Mouse (Mus musculus) stomach, embryonic 16.5 days (tissue): Measurements from ENCODE around the gene Scaf4. TPM values are rescaled to one million over a fixed set of nuclear protein-coding genes. Genes with fewer than 3 reads are reported as not detected.

Source experiments
- ATAC-seq: fragments of 200-750 bp; cut with Nextera tagmentation; 2 replicates; pipeline ENCODE4 v1.8.0; 2017; ENCODE audit warnings: moderate number of reproducible peaks, moderate TSS enrichment; ENCODE audit not compliant: insufficient read depth, low FRiP score
- H3K27ac ChIP-seq: fragments of 300-500 bp; sonication (generic); 2 replicates; pipeline ENCODE4 v1.5.1; 2014; ENCODE audit warnings: low read length
- H3K27me3 ChIP-seq: fragments of 300-500 bp; sonication (generic); 2 replicates; pipeline ENCODE4 v1.6.1; 2014; ENCODE audit warnings: low read length, control low read depth, mixed read lengths; ENCODE audit not compliant: control insufficient read depth, insufficient read depth
- H3K36me3 ChIP-seq: fragments of 300-500 bp; sonication (generic); 2 replicates; pipeline ENCODE4 v1.6.1; 2014; ENCODE audit warnings: low read length; ENCODE audit not compliant: control insufficient read depth, insufficient read depth
- H3K4me1 ChIP-seq: fragments of 300-500 bp; sonication (generic); 2 replicates; pipeline ENCODE4 v1.6.1; 2014; ENCODE audit warnings: low read length, control low read depth, mixed read lengths; ENCODE audit not compliant: control insufficient read depth, insufficient read depth
- H3K4me2 ChIP-seq: fragments of 300-500 bp; sonication (generic); 2 replicates; pipeline ENCODE4 v1.6.1; 2014; ENCODE audit warnings: low read depth, low read length, mixed read lengths
- H3K4me3 ChIP-seq: fragments of 300-500 bp; sonication (generic); replicated peaks from 2 replicates; pipeline ENCODE4 v1.5.1; 2014; ENCODE audit warnings: mild to moderate bottlenecking, low read length
- H3K9ac ChIP-seq: fragments of 300-500 bp; sonication (generic); 2 replicates; pipeline ENCODE4 v1.6.1; 2014; ENCODE audit warnings: low read length
- H3K9me3 ChIP-seq: fragments of 300-500 bp; sonication (generic); replicated peaks from 2 replicates; pipeline ENCODE4 v1.6.1; 2016; ENCODE audit warnings: low read length, control low read depth; ENCODE audit not compliant: control insufficient read depth
- WGBS: fragments of 180-500 bp; shearing (Covaris S2); extraction: QIAGEN DNeasy Blood & Tissue Kit; methylation state at CpG from one replicate; pipeline ENCODE4 v1.1.7; 2014; 5-methylcytosine and 5-hydroxymethylcytosine counted together
- polyA plus RNA-seq: library from polyadenylated mRNA; unstranded; fragments of >200 nt; fragmentation: Nextera tagmentation; extraction: Ambion mirVana; gene quantifications from 2 replicates; pipeline ENCODE4 v1.2.1, GENCODE M21; 2015

Scaf4 gene
- polyA plus RNA-seq, result 12.8 and 15.1 TPM in 2 replicates

DNA sequence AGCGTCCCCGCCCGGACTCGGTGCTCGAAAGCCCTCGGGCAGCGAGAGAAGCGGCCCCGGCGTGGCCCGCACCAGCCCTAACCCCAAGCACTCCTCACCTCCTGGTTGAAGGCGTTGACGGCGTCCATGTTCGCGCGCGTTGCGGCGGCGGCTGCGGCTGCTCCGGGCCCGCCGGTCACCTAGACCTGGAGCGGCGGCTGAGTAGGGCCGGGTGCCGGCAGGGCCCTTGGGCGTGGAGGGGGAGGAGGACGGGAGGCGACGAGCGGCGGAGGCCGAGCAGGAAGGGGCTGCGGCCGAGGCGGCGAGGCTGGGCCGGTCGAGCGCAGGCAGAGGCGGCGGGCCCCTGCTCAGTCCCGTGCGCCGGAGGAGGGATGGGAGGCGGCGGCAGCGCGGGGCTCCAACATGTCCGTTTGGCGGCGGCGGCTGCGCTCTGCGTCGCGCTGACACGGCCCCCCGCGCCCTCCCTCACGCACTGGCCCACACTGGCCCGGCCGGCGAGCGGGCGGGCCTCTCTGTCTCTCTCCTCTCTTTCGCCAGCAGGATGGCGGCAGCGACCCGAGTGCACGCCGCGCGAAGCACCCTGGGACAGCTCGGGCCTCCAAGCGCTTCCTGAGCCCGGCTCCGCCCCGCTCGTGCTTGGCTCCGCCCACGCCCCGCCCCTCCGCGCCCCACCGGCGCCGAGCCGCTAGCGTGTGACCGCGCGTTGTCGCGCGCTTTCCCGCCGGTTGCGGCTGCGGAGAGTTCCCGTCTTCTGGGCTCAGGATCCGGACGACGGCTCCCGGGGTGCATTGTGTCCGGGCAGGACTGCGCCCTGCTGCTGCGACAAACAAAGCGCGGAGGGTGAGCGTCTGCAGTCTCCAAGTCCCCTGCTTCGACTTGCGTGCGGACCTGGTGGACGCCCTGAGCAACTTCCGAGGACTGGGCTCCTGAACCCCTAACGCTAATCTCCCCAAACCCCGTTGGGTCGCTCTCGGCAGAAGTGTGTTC is at the start of gene Scaf4:
TSS of gene Scaf4 (minus strand) at position 599 of the 987 bp plus-strand sequence.
- Histone ChIP-seq H3K9me3 (no peaks in the 10 kb centered on the region), H3K27ac (peak within 1 kb of the TSS; percentile 94), H3K4me2 (peak within 1 kb of the TSS; percentile 95), H3K36me3 (no peaks in the 10 kb centered on the region), H3K9ac (peak within 1 kb of the TSS; percentile 99), H3K4me1 (peaks cover 24% of the 10 kb centered on the region), H3K4me3 (peak within 1 kb of the TSS; percentile 100), H3K27me3 (no peaks in the 10 kb centered on the region)
- under 1% methylated on average over 108 of the region's 123 CpGs for WGBS
- peak; percentile 98 for ATAC-seq

GRCm38 (mm10) chr16:90332553-90332952 is 48.2 kb upstream of the Scaf4 start:
- Histone ChIP-seq H3K4me1 (no peaks in the 10 kb centered on the region), H3K9ac (no peak overlapping the region), H3K36me3 (no peaks in the 10 kb centered on the region), H3K4me3 (no peak overlapping the region), H3K27ac (no peak overlapping the region), H3K27me3 (no peaks in the 10 kb centered on the region), H3K9me3 (no peaks in the 10 kb centered on the region), H3K4me2 (no peak overlapping the region)
- no peak for ATAC-seq
- 68% methylated on average over 6 of the region's 6 CpGs for WGBS

GRCm38 (mm10) chr16:90330979-90331378 is 46.7 kb upstream of the Scaf4 start:
- 92% methylated on average over 6 of the region's 6 CpGs for WGBS
- Histone ChIP-seq H3K27me3 (no peaks in the 10 kb centered on the region), H3K36me3 (no peaks in the 10 kb centered on the region), H3K9ac (no peak overlapping the region), H3K9me3 (no peaks in the 10 kb centered on the region), H3K4me3 (no peak overlapping the region), H3K27ac (no peak overlapping the region), H3K4me1 (no peaks in the 10 kb centered on the region), H3K4me2 (no peak overlapping the region)
- ATAC-seq, result no peak

DNA sequence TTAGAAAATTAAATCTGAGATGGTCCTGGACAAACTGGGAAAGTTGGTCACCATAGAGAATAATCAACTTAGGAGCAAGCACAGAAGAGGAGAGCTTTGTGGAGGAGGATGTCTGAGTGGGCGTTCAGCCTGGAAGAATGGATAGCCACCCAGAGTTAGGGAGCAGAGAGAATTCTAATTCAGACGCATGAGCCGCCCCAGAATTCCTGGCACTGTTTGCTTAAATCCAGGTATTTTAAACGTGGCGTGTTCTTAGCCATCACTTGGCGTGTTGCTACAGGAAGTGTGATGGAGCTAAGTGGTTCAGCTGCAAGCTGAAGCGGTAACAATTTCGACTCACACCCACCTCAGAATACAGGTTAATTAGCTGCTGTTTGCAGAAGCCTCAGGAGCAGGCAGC is 45.2 kb upstream of the Scaf4 start:
- Histone ChIP-seq H3K9ac (no peak overlapping the region), H3K27me3 (no peaks in the 10 kb centered on the region), H3K4me3 (no peak overlapping the region), H3K4me2 (no peak overlapping the region), H3K4me1 (no peaks in the 10 kb centered on the region), H3K36me3 (no peaks in the 10 kb centered on the region), H3K27ac (no peak overlapping the region), H3K9me3 (no peaks in the 10 kb centered on the region)
- no peak for ATAC-seq
- WGBS, result 63% methylated on average over 8 of the region's 8 CpGs

DNA sequence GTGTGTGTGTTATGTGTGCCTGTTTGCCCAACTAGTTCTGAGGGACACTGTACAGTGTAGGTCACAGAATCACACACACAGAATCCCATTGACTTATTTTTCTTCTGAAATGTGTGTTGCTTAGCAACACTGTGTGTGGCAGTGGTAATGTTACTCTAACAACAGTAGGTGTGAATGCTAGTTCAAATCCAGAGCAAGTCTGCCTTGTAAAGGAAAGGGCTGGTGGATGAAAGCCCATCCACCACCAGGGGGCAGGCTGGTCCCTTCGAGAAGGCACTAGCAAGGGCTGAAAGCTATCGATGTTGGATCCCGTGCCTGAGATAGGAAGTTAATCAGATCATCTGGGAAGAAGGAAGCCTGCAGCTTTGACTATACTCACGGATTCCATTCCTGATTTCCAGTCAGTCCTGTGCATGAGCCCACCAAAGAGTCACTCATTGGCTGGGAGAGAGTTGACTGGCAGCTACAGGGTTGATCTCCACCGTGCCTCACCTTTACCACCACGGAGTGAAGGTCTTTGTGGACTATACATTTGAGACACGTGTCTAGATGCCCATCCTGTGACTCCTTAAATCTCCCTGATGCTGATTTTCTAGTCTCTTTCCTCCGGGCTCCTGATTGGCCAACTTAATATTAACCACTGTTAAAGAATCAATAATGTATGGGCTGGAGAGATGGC is 38.7 kb upstream of the Scaf4 start:
- 35% methylated on average over 8 of the region's 8 CpGs for WGBS
- Histone ChIP-seq H3K36me3 (no peaks in the 10 kb centered on the region), H3K4me3 (no peak overlapping the region), H3K9me3 (no peaks in the 10 kb centered on the region), H3K27me3 (no peaks in the 10 kb centered on the region), H3K4me1 (no peaks in the 10 kb centered on the region), H3K27ac (no peak overlapping the region), H3K4me2 (no peak overlapping the region), H3K9ac (no peak overlapping the region)
- ATAC-seq, result peak; percentile 25; the same call in 1 of the 2 replicates

GRCm38 (mm10) chr16:90319321-90319720 is 35.0 kb upstream of the Scaf4 start:
- WGBS, result 76% methylated on average over 7 of the region's 7 CpGs
- no peak overlapping the region for H3K4me3 ChIP-seq
- ATAC-seq, result no peak

DNA sequence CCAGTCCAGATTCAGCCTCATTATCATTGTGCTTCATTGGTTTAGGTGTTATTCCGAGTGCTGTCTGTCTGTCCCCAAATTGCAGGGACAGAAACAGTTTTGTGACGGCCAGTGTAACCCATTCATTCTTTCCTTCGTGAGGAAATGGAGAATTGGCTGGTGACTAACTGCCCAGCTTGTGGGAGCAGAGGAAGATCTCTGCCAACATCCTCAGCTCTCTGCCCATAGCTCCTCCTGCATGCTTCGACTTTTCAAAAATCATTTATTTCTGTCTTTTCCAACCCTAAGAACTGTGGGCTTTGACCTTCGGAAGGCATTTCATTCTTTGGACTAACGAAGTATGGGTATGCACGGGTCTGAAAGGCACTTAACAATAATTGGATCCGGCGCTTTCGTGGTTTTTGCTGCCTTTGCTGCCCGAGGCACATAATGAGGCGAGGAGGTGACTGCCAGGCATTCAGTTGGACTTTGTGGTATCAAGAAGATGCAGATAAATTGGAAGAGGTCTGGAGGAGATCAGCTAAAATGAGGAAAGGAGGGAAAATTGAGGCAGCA is 34.1 kb upstream of the Scaf4 start:
- H3K36me3 ChIP-seq, result no peaks in the 10 kb centered on the region
- H3K4me1 ChIP-seq, result no peaks in the 10 kb centered on the region
- no peak overlapping the region for H3K4me3 ChIP-seq
- no peaks in the 10 kb centered on the region for H3K27me3 ChIP-seq
- no peaks in the 10 kb centered on the region for H3K9me3 ChIP-seq
- H3K4me2 ChIP-seq, result no peak overlapping the region
- ATAC-seq, result no peak
- WGBS, result 83% methylated on average over 12 of the region's 12 CpGs
- H3K27ac ChIP-seq, result no peak overlapping the region
- H3K9ac ChIP-seq, result no peak overlapping the region

More at GRCm38 (mm10) chr16:90319321-90319720, 35.0 kb upstream of the Scaf4 start:
- Histone ChIP-seq H3K27ac (no peak overlapping the region), H3K4me1 (no peaks in the 10 kb centered on the region), H3K4me2 (no peak overlapping the region), H3K27me3 (no peaks in the 10 kb centered on the region), H3K9ac (no peak overlapping the region), H3K9me3 (no peaks in the 10 kb centered on the region), H3K36me3 (no peaks in the 10 kb centered on the region)

GRCm38 (mm10) chr16:90317777-90318176 is 33.5 kb upstream of the Scaf4 start:
- no peak for ATAC-seq
- Histone ChIP-seq H3K36me3 (no peaks in the 10 kb centered on the region), H3K4me2 (no peak overlapping the region), H3K9me3 (no peaks in the 10 kb centered on the region), H3K27ac (no peak overlapping the region), H3K9ac (no peak overlapping the region), H3K4me1 (no peaks in the 10 kb centered on the region), H3K4me3 (no peak overlapping the region), H3K27me3 (no peaks in the 10 kb centered on the region)
- 80% methylated on average over 4 of the region's 4 CpGs for WGBS

- Histone ChIP-seq H3K36me3 (no peaks in the 10 kb centered on the region), H3K27ac (no peak overlapping the region), H3K4me2 (no peak overlapping the region), H3K4me3 (no peak overlapping the region), H3K9me3 (no peaks in the 10 kb centered on the region), H3K4me1 (no peaks in the 10 kb centered on the region), H3K27me3 (no peaks in the 10 kb centered on the region), H3K9ac (no peak overlapping the region)
- 68% methylated on average over 4 of the region's 4 CpGs for WGBS
- no peak for ATAC-seq
Measured at GRCm38 (mm10) chr16:90315881-90316280, 31.6 kb upstream of the Scaf4 start.
